Comparison of ENCODE assay signal across 9 mouse cellular contexts in genomic region chr8:123145279-123145678, GRCm38 (mm10). TPM values are rescaled to one million over a fixed set of nuclear protein-coding genes. Genes with fewer than 3 reads are reported as not detected.
DNase-seq lines count a peak whose midpoint lies in the region; ATAC-seq lines count a peak whose summit lies in the region.
"Had no signal": no experiment of that assay in that cellular context is flagged by ENCODE, and none has a peak within 500 bp of the region (broad histone marks: within the 10 kb centered on the region; RNA-seq: fewer than 3 reads in every experiment).

No protein-coding gene starts in this region.

- 0 out of 2 replicates have a peak, but pooled peaks cover 3% of the 10 kb centered on the region for H3K9me3 ChIP-seq in heart, embryonic 12.5 days (replicated peaks)
- H3K9me3 ChIP-seq: hindbrain, embryonic 15.5 days had no signal

- peak; percentile 96 for DNase-seq in heart, adult 11 months
- DNase-seq in B cell, adult 2 months, result peak; percentile 15 to 19
- DNase-seq in embryo, embryonic 10.5 days (ENCODE audit: low spot score), result peak; percentile 74
- DNase-seq in kidney, postnatal 10 days, result peak; percentile 77
- DNase-seq in splenic B cell, adult 2 months (ENCODE audit: low read depth, low spot score), result peak; percentile 9
- no peak for DNase-seq in layer of hippocampus, postnatal 25 days (ENCODE audit: extremely low spot score in 1 of 2, low spot score in 1 of 2)
- DNase-seq in layer of hippocampus, adult 8-10 months (ENCODE audit: low spot score in 2 of 2), result no peak

- WGBS in heart, embryonic 12.5 days, result 52% methylated on average over 6 of the region's 6 CpGs

- no peaks in the 10 kb centered on the region; the same call in 1 of the 2 replicates for H3K4me1 ChIP-seq in heart, embryonic 12.5 days (replicated peaks)
- H3K4me1 ChIP-seq: hindbrain, embryonic 15.5 days had no signal

- ATAC-seq in heart, embryonic 12.5 days (ENCODE audit: insufficient number of reproducible peaks, low FRiP score), result no peak

- H3K4me2 ChIP-seq in heart, embryonic 12.5 days, result no peak overlapping the region
- H3K4me2 ChIP-seq: hindbrain, embryonic 15.5 days had no signal

- H3K36me3 ChIP-seq in heart, embryonic 12.5 days, result no peaks in the 10 kb centered on the region
- no peaks in the 10 kb centered on the region for H3K36me3 ChIP-seq in splenic B cell, adult 2 months (ENCODE audit: control insufficient read depth, insufficient read depth, low read length, poor library complexity, severe bottlenecking)
- H3K36me3 ChIP-seq: hindbrain, embryonic 15.5 days had no signal

- H3K9ac ChIP-seq in heart, embryonic 12.5 days, result no peak overlapping the region
- H3K9ac ChIP-seq: hindbrain, embryonic 15.5 days had no signal

- no peak overlapping the region for H3K27ac ChIP-seq in heart, embryonic 12.5 days (ENCODE audit: poor library complexity, severe bottlenecking)
- H3K27ac ChIP-seq: hindbrain, embryonic 15.5 days had no signal

- no peaks in the 10 kb centered on the region for H3K27me3 ChIP-seq in heart, embryonic 12.5 days (replicated peaks)
- H3K27me3 ChIP-seq in splenic B cell, adult 2 months (ENCODE audit: control insufficient read depth, insufficient read depth, low read length, poor library complexity, severe bottlenecking), result no peaks in the 10 kb centered on the region
- H3K27me3 ChIP-seq: hindbrain, embryonic 15.5 days had no signal

- H3K4me3 ChIP-seq in heart, embryonic 12.5 days, result no peak overlapping the region
- H3K4me3 ChIP-seq: hindbrain, embryonic 15.5 days had no signal

RNA-seq across cellular contexts. Expression of gene Sult5a1, which starts 12.8 kb away (rescaled TPM):
- 5.4 and 5.8 TPM in 2 replicates for polyA plus RNA-seq in heart, embryonic 12.5 days (2016; fragmentation: Nextera tagmentation; extraction: Ambion mirVana)
- total RNA-seq in layer of hippocampus, postnatal 25 days (2021), result 1 to 10 TPM; 2.0 to 2.5 TPM
- 1 to 10 TPM; 1.7 to 3.1 (median 1.9) TPM for total RNA-seq in layer of hippocampus, adult 8-10 months (2022)

RNA-seq across cellular contexts. Expression of gene Cpne7, which starts 28.1 kb away (rescaled TPM):
- 0.18 and 0.24 TPM in 2 replicates for polyA plus RNA-seq in heart, embryonic 12.5 days (2016; fragmentation: Nextera tagmentation; extraction: Ambion mirVana)
- total RNA-seq in layer of hippocampus, postnatal 25 days (2021), result 100 to 1,000 TPM; 273 to 300 TPM
- 100 to 1,000 TPM; 277 to 341 (median 303) TPM for total RNA-seq in layer of hippocampus, adult 8-10 months (2022)

RNA-seq across cellular contexts. Expression of gene Dpep1, which starts 40.8 kb away (rescaled TPM):
- polyA plus RNA-seq in heart, embryonic 12.5 days (2016; fragmentation: Nextera tagmentation; extraction: Ambion mirVana), result 2.5 and 2.8 TPM in 2 replicates
- total RNA-seq in layer of hippocampus, postnatal 25 days (2021), result under 1 TPM; 0.17 to 0.23 TPM
- under 1 TPM in 1 of 4 experiments, not detected in 3; 0.45 TPM for total RNA-seq in layer of hippocampus, adult 8-10 months (2022)

RNA-seq across cellular contexts. Expression of gene Rpl13, which starts 43.1 kb away (rescaled TPM):
- 1,041 and 1,045 TPM in 2 replicates for polyA plus RNA-seq in heart, embryonic 12.5 days (2016; fragmentation: Nextera tagmentation; extraction: Ambion mirVana)
- total RNA-seq in layer of hippocampus, postnatal 25 days (2021), result 100 to 1,000 TPM; 378 to 449 TPM
- total RNA-seq in layer of hippocampus, adult 8-10 months (2022), result 100 to 1,000 TPM; 359 to 512 (median 443) TPM

Comparison
In these comparisons a context has a peak if more than half of its experiments do, and no peak if none do; other contexts are left out.
1. DNase-seq: peak in heart, adult 11 months (single experiment), B cell, adult 2 months (2 of 2), embryo, embryonic 10.5 days (single experiment), kidney, postnatal 10 days (single experiment) and splenic B cell, adult 2 months (single experiment); none in layer of hippocampus, postnatal 25 days (0 of 2) and layer of hippocampus, adult 8-10 months (0 of 2).